Mouse (Mus musculus) embryonic facial prominence, embryonic 15.5 days (tissue): Measurements from ENCODE around the gene Shank2. TPM values are rescaled to one million over a fixed set of nuclear protein-coding genes. Genes with fewer than 3 reads are reported as not detected.

ENCODE experiments used
- ATAC-seq: fragments of 200-750 bp; cut with Nextera tagmentation; 2 replicates; pipeline ENCODE4 v1.8.0; 2017; ENCODE audit warnings: low read depth, moderate TSS enrichment; ENCODE audit not compliant: insufficient number of reproducible peaks, low FRiP score, low TSS enrichment
- H3K27ac ChIP-seq: fragments of 300-500 bp; sonication (generic); replicated peaks from 2 replicates; pipeline ENCODE4 v1.5.1; 2015; ENCODE audit warnings: mild to moderate bottlenecking, inconsistent platforms
- H3K27me3 ChIP-seq: fragments of 300-500 bp; sonication (generic); 2 replicates; pipeline ENCODE4 v1.6.1; 2015; ENCODE audit warnings: inconsistent platforms
- H3K36me3 ChIP-seq: fragments of 300-500 bp; sonication (generic); 2 replicates; pipeline ENCODE4 v1.6.1; 2015; ENCODE audit warnings: mild to moderate bottlenecking, inconsistent platforms
- H3K4me1 ChIP-seq: fragments of 300-500 bp; sonication (generic); 2 replicates; pipeline ENCODE4 v1.6.1; 2015; ENCODE audit warnings: inconsistent platforms
- H3K4me2 ChIP-seq: fragments of 300-500 bp; sonication (generic); replicated peaks from 2 replicates; pipeline ENCODE4 v1.6.1; 2015; ENCODE audit warnings: mild to moderate bottlenecking, inconsistent platforms
- H3K4me3 ChIP-seq: fragments of 300-500 bp; sonication (generic); replicated peaks from 2 replicates; pipeline ENCODE4 v1.5.1; 2015; ENCODE audit warnings: mild to moderate bottlenecking, inconsistent platforms
- H3K9ac ChIP-seq: fragments of 300-500 bp; sonication (generic); 2 replicates; pipeline ENCODE4 v1.6.1; 2015; ENCODE audit warnings: inconsistent platforms
- H3K9me3 ChIP-seq: fragments of 300-500 bp; sonication (generic); replicated peaks from 2 replicates; pipeline ENCODE4 v1.6.1; 2016; ENCODE audit warnings: inconsistent platforms
- WGBS: fragments of 180-500 bp; shearing (Covaris S2); methylation state at CpG from one replicate; pipeline ENCODE4 v1.1.7; 2015; 5-methylcytosine and 5-hydroxymethylcytosine counted together
- polyA plus RNA-seq: library from polyadenylated mRNA; unstranded; fragments of >200 nt; fragmentation: Nextera tagmentation; extraction: Ambion mirVana; gene quantifications from 2 replicates; pipeline ENCODE4 v1.2.1, GENCODE M21; 2015

Shank2 gene
- polyA plus RNA-seq, 1 experiment from 2014 or later, result 1.1 TPM

GRCm38 (mm10) chr7:144205161-144205560, 203.4 kb downstream of the Shank2 start:
- Histone ChIP-seq H3K9me3 (no peaks in the 10 kb centered on the region), H3K27me3 (no peaks in the 10 kb centered on the region), H3K4me1 (no peaks in the 10 kb centered on the region), H3K4me2 (no peak overlapping the region), H3K27ac (no peak overlapping the region), H3K36me3 (no peaks in the 10 kb centered on the region), H3K9ac (no peak overlapping the region), H3K4me3 (no peak overlapping the region)
- no peak for ATAC-seq
- 67% methylated on average over 1 of the region's 1 CpGs for WGBS

GRCm38 (mm10) chr7:144205837-144206236, 204.1 kb downstream of the Shank2 start:
- no peak for ATAC-seq
- no peak overlapping the region for H3K4me2 ChIP-seq
- H3K9ac ChIP-seq, result no peak overlapping the region
- WGBS, result 82% methylated on average over 3 of the region's 3 CpGs
- no peaks in the 10 kb centered on the region for H3K9me3 ChIP-seq
- no peaks in the 10 kb centered on the region for H3K27me3 ChIP-seq
- H3K4me3 ChIP-seq, result no peak overlapping the region
- H3K4me1 ChIP-seq, result no peaks in the 10 kb centered on the region
- H3K36me3 ChIP-seq, result no peaks in the 10 kb centered on the region
- H3K27ac ChIP-seq, result no peak overlapping the region

- no peak overlapping the region for H3K4me2 ChIP-seq
- no peak overlapping the region for H3K27ac ChIP-seq
- no peak overlapping the region for H3K4me3 ChIP-seq
- H3K9me3 ChIP-seq, result no peaks in the 10 kb centered on the region
- ATAC-seq, result no peak
- no peaks in the 10 kb centered on the region for H3K27me3 ChIP-seq
- H3K36me3 ChIP-seq, result no peaks in the 10 kb centered on the region
- no peak overlapping the region for H3K9ac ChIP-seq
- no peaks in the 10 kb centered on the region for H3K4me1 ChIP-seq
- WGBS, result 75% methylated on average over 5 of the region's 5 CpGs
These were observed 204.5 kb downstream of the Shank2 start for GRCm38 (mm10) chr7:144206254-144206653.

- no peaks in the 10 kb centered on the region for H3K4me1 ChIP-seq
- no peak overlapping the region for H3K27ac ChIP-seq
- ATAC-seq, result no peak
- H3K36me3 ChIP-seq, result no peaks in the 10 kb centered on the region
- H3K4me3 ChIP-seq, result no peak overlapping the region
- 78% methylated on average over 6 of the region's 6 CpGs for WGBS
- H3K4me2 ChIP-seq, result no peak overlapping the region
- H3K9ac ChIP-seq, result no peak overlapping the region
- H3K9me3 ChIP-seq, result no peaks in the 10 kb centered on the region
- no peaks in the 10 kb centered on the region for H3K27me3 ChIP-seq
These were observed 205.4 kb downstream of the Shank2 start for GRCm38 (mm10) chr7:144207100-144207499.

GRCm38 (mm10) chr7:144207849-144208248, 206.1 kb downstream of the Shank2 start:
- Histone ChIP-seq H3K4me2 (no peak overlapping the region), H3K4me3 (no peak overlapping the region), H3K9ac (no peak overlapping the region), H3K4me1 (no peaks in the 10 kb centered on the region), H3K9me3 (no peaks in the 10 kb centered on the region), H3K27ac (no peak overlapping the region), H3K36me3 (no peaks in the 10 kb centered on the region), H3K27me3 (no peaks in the 10 kb centered on the region)
- 23% methylated on average over 7 of the region's 7 CpGs for WGBS
- no peak for ATAC-seq

GRCm38 (mm10) chr7:144208628-144209027, 206.9 kb downstream of the Shank2 start:
- ATAC-seq, result no peak
- Histone ChIP-seq H3K27ac (no peak overlapping the region), H3K36me3 (no peaks in the 10 kb centered on the region), H3K9me3 (no peaks in the 10 kb centered on the region), H3K4me1 (no peaks in the 10 kb centered on the region), H3K27me3 (no peaks in the 10 kb centered on the region), H3K4me2 (no peak overlapping the region), H3K4me3 (no peak overlapping the region), H3K9ac (no peak overlapping the region)
- 68% methylated on average over 1 of the region's 1 CpGs for WGBS

- H3K27me3 ChIP-seq, result no peaks in the 10 kb centered on the region
- no peak for ATAC-seq
- H3K36me3 ChIP-seq, result no peaks in the 10 kb centered on the region
- H3K4me2 ChIP-seq, result no peak overlapping the region
- H3K4me3 ChIP-seq, result no peak overlapping the region
- H3K9me3 ChIP-seq, result no peaks in the 10 kb centered on the region
- H3K4me1 ChIP-seq, result no peaks in the 10 kb centered on the region
- no peak overlapping the region for H3K9ac ChIP-seq
- no peak overlapping the region for H3K27ac ChIP-seq
- 85% methylated on average over 9 of the region's 9 CpGs for WGBS
These were observed 208.8 kb downstream of the Shank2 start for GRCm38 (mm10) chr7:144210526-144210925.

GRCm38 (mm10) chr7:144212694-144213093, 211.0 kb downstream of the Shank2 start:
- H3K9ac ChIP-seq, result no peak overlapping the region
- no peak overlapping the region for H3K4me2 ChIP-seq
- H3K36me3 ChIP-seq, result no peaks in the 10 kb centered on the region
- no peaks in the 10 kb centered on the region for H3K9me3 ChIP-seq
- no peaks in the 10 kb centered on the region for H3K27me3 ChIP-seq
- H3K4me3 ChIP-seq, result no peak overlapping the region
- H3K4me1 ChIP-seq, result no peaks in the 10 kb centered on the region
- no peak for ATAC-seq
- H3K27ac ChIP-seq, result no peak overlapping the region

GRCm38 (mm10) chr7:144217192-144217591, 215.5 kb downstream of the Shank2 start:
- H3K4me1 ChIP-seq, result no peaks in the 10 kb centered on the region
- H3K4me3 ChIP-seq, result no peak overlapping the region
- no peaks in the 10 kb centered on the region for H3K36me3 ChIP-seq
- WGBS, result 2% methylated on average over 3 of the region's 3 CpGs
- H3K27me3 ChIP-seq, result no peaks in the 10 kb centered on the region
- H3K4me2 ChIP-seq, result no peak overlapping the region
- H3K27ac ChIP-seq, result no peak overlapping the region
- H3K9ac ChIP-seq, result no peak overlapping the region
- ATAC-seq, result no peak
- no peaks in the 10 kb centered on the region for H3K9me3 ChIP-seq

- Histone ChIP-seq H3K4me2 (no peak overlapping the region), H3K9me3 (no peaks in the 10 kb centered on the region), H3K36me3 (no peaks in the 10 kb centered on the region), H3K27me3 (no peaks in the 10 kb centered on the region), H3K4me3 (no peak overlapping the region), H3K27ac (no peak overlapping the region), H3K9ac (no peak overlapping the region), H3K4me1 (no peaks in the 10 kb centered on the region)
- WGBS, result 85% methylated on average over 5 of the region's 5 CpGs
- no peak for ATAC-seq
These were observed 227.0 kb downstream of the Shank2 start for GRCm38 (mm10) chr7:144228683-144229082.

GRCm38 (mm10) chr7:144229421-144229820, 227.7 kb downstream of the Shank2 start:
- Histone ChIP-seq H3K27ac (no peak overlapping the region), H3K36me3 (no peaks in the 10 kb centered on the region), H3K4me3 (no peak overlapping the region), H3K9ac (no peak overlapping the region), H3K27me3 (no peaks in the 10 kb centered on the region), H3K9me3 (no peaks in the 10 kb centered on the region), H3K4me1 (no peaks in the 10 kb centered on the region), H3K4me2 (no peak overlapping the region)
- WGBS, result 0% methylated on average over 1 of the region's 1 CpGs
- ATAC-seq, result no peak

GRCm38 (mm10) chr7:144232132-144232706, 230.5 kb downstream of the Shank2 start:
- 63% methylated on average over 5 of the region's 5 CpGs for WGBS

More at GRCm38 (mm10) chr7:144232132-144232706, 230.5 kb downstream of the Shank2 start:
- Histone ChIP-seq H3K9me3 (no peaks in the 10 kb centered on the region), H3K4me1 (no peaks in the 10 kb centered on the region), H3K27ac (no peak overlapping the region), H3K9ac (no peak overlapping the region), H3K4me3 (no peak overlapping the region), H3K4me2 (no peak overlapping the region), H3K36me3 (no peaks in the 10 kb centered on the region), H3K27me3 (no peaks in the 10 kb centered on the region)
- no peak for ATAC-seq
